20 mouse cellular contexts compared by ENCODE assay signal in the genomic region with DNA sequence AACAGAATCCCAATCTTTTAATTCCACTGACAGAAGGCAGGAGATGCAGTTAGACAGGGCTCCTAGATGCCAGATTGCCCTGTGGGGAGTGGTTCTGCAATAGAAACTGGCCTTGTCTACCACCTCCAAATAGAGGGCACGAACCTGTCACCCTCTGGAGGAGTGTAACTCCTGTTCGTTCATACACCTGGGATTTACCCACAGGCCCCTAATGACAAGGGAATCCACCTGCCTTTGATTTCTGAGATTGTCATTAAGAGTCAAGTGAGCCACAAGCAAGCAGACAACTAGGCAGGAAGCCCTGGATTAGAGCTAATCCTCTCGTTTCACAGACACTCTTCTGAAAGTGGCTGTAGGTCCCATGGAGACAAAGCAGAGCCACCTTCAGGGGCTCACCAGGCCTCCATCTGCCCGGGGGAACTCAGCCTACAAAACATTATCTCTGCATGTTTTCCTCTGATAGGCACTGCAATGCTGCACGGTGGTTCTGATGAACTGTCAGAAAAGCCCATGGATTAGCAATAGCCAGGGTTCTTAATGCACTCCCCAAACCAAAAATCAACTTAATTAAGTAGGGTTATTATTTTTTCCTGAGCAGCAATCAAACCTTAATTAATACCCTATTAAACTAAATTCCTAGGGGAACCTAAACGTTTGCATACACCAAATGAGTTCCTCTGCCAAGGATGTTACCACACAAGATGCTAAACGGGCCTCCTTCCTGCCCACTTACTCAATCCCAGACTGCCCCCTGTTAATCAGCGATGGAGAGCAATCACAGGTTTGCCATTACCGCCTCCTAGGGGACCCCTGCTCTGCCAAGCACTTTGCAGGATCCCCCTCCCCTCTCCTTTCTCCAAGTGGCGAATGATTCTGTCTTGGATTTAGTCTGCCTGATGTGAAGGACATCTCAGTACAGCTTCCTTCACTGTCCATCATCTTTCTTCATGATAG.
DNase-seq lines count a peak whose midpoint lies in the region; ATAC-seq lines count a peak whose summit lies in the region.
"Had no signal": no experiment of that assay in that cellular context is flagged by ENCODE, and none has a peak within 500 bp of the region (broad histone marks: within the 10 kb centered on the region; RNA-seq: fewer than 3 reads in every experiment).

No protein-coding gene starts in this region.

- H3K27me3 ChIP-seq in heart, embryonic 11.5 days (ENCODE audit: control insufficient read depth, insufficient read depth, low read length) = no peaks in the 10 kb centered on the region
- H3K27me3 ChIP-seq in heart, embryonic 10.5 days (ENCODE audit: insufficient read depth, poor library complexity, severe bottlenecking) = no peaks in the 10 kb centered on the region
- no peaks in the 10 kb centered on the region for H3K27me3 ChIP-seq in hindbrain, embryonic 15.5 days
- H3K27me3 ChIP-seq in hindbrain, embryonic 12.5 days = no peaks in the 10 kb centered on the region
- no peaks in the 10 kb centered on the region for H3K27me3 ChIP-seq in hindbrain, embryonic 16.5 days (replicated peaks; ENCODE audit: control insufficient read depth, insufficient read depth, low read length)
- H3K27me3 ChIP-seq in neural tube, embryonic 15.5 days (replicated peaks) = peaks cover 6% of the 10 kb centered on the region; the same call in 1 of the 2 replicates
- H3K27me3 ChIP-seq: embryonic facial prominence, embryonic 12.5 days; Patski had no signal

- no peak overlapping the region for H3K4me3 ChIP-seq in heart, embryonic 11.5 days (ENCODE audit: low read depth, low read length)
- no peak overlapping the region for H3K4me3 ChIP-seq in heart, embryonic 10.5 days
- H3K4me3 ChIP-seq in hindbrain, embryonic 15.5 days = no peak overlapping the region
- H3K4me3 ChIP-seq in hindbrain, embryonic 12.5 days = no peak overlapping the region
- no peak overlapping the region for H3K4me3 ChIP-seq in hindbrain, embryonic 16.5 days (ENCODE audit: low read length)
- H3K4me3 ChIP-seq in neural tube, embryonic 15.5 days (replicated peaks) = no peak overlapping the region
- H3K4me3 ChIP-seq: embryonic facial prominence, embryonic 12.5 days; megakaryocyte, embryonic 14.5 days had no signal

- peaks cover 19% of the 10 kb centered on the region for H3K4me1 ChIP-seq in heart, embryonic 11.5 days (ENCODE audit: control insufficient read depth, insufficient read depth, low read length)
- peaks cover 32% of the 10 kb centered on the region for H3K4me1 ChIP-seq in heart, embryonic 10.5 days
- H3K4me1 ChIP-seq in hindbrain, embryonic 15.5 days (replicated peaks) = peaks cover 18% of the 10 kb centered on the region
- H3K4me1 ChIP-seq in hindbrain, embryonic 12.5 days = peaks cover 11% of the 10 kb centered on the region
- H3K4me1 ChIP-seq in hindbrain, embryonic 16.5 days (ENCODE audit: control insufficient read depth, insufficient read depth, low read depth, low read length) = peaks cover 14% of the 10 kb centered on the region
- peaks cover 22% of the 10 kb centered on the region; the same call in 1 of the 2 replicates for H3K4me1 ChIP-seq in neural tube, embryonic 15.5 days
- H3K4me1 ChIP-seq: megakaryocyte, embryonic 14.5 days had no signal

- H3K4me2 ChIP-seq in heart, embryonic 11.5 days = peak overlapping the region; percentile 6; the same call in 1 of the 2 replicates
- no peak overlapping the region for H3K4me2 ChIP-seq in hindbrain, embryonic 15.5 days
- H3K4me2 ChIP-seq in hindbrain, embryonic 12.5 days (replicated peaks) = no peak overlapping the region
- no peak overlapping the region for H3K4me2 ChIP-seq in hindbrain, embryonic 16.5 days (ENCODE audit: low read length)
- no peak overlapping the region for H3K4me2 ChIP-seq in neural tube, embryonic 15.5 days
- H3K4me2 ChIP-seq: embryonic facial prominence, embryonic 12.5 days; liver, embryonic 11.5 days had no signal

- H3K36me3 ChIP-seq in heart, embryonic 11.5 days (ENCODE audit: control insufficient read depth, insufficient read depth, low read length) = no peaks in the 10 kb centered on the region
- H3K36me3 ChIP-seq in heart, embryonic 10.5 days = no peaks in the 10 kb centered on the region
- no peaks in the 10 kb centered on the region for H3K36me3 ChIP-seq in hindbrain, embryonic 15.5 days
- no peaks in the 10 kb centered on the region for H3K36me3 ChIP-seq in hindbrain, embryonic 12.5 days
- no peaks in the 10 kb centered on the region for H3K36me3 ChIP-seq in hindbrain, embryonic 16.5 days (ENCODE audit: control insufficient read depth, insufficient read depth, low read length)
- H3K36me3 ChIP-seq in neural tube, embryonic 15.5 days = no peaks in the 10 kb centered on the region
- H3K36me3 ChIP-seq: embryonic facial prominence, embryonic 12.5 days had no signal

- WGBS in heart, embryonic 11.5 days (ENCODE audit: insufficient replicate concordance) = 32% methylated on average over 10 of the region's 10 CpGs
- 26% methylated on average over 10 of the region's 10 CpGs for WGBS in heart, embryonic 10.5 days
- 35% methylated on average over 10 of the region's 10 CpGs for WGBS in hindbrain, embryonic 15.5 days
- 49% methylated on average over 10 of the region's 10 CpGs for WGBS in hindbrain, embryonic 12.5 days
- 32% methylated on average over 10 of the region's 10 CpGs for WGBS in hindbrain, embryonic 16.5 days
- 33% methylated on average over 10 of the region's 10 CpGs for WGBS in neural tube, embryonic 15.5 days

- DNase-seq in heart, embryonic 10.5 days (ENCODE audit: low spot score) = no peak
- no peak for DNase-seq in spleen, postnatal 14 days (ENCODE audit: low spot score in 2 of 2)
- DNase-seq in urinary bladder, postnatal 25 days (ENCODE audit: low spot score) = no peak
- DNase-seq: adrenal gland, postnatal 36 days; B cell, adult 2 months; cerebellum, postnatal 25 days; heart, postnatal 10 days; kidney, adult 11 months; kidney, postnatal 10 days; layer of hippocampus, adult 9-11 months; thymus, adult 18-20 months had no signal

- no peak overlapping the region for H3K27ac ChIP-seq in heart, embryonic 11.5 days (ENCODE audit: low read depth, low read length)
- H3K27ac ChIP-seq in heart, embryonic 10.5 days = no peak overlapping the region
- no peak overlapping the region for H3K27ac ChIP-seq in hindbrain, embryonic 15.5 days (replicated peaks)
- no peak overlapping the region for H3K27ac ChIP-seq in hindbrain, embryonic 12.5 days
- no peak overlapping the region for H3K27ac ChIP-seq in hindbrain, embryonic 16.5 days (ENCODE audit: low read depth, low read length)
- H3K27ac ChIP-seq in neural tube, embryonic 15.5 days (replicated peaks) = no peak overlapping the region
- H3K27ac ChIP-seq: embryonic facial prominence, embryonic 12.5 days had no signal

- H3K9ac ChIP-seq in heart, embryonic 11.5 days (ENCODE audit: low read depth, low read length) = no peak overlapping the region
- no peak overlapping the region for H3K9ac ChIP-seq in hindbrain, embryonic 15.5 days
- H3K9ac ChIP-seq in hindbrain, embryonic 12.5 days = no peak overlapping the region
- no peak overlapping the region for H3K9ac ChIP-seq in hindbrain, embryonic 16.5 days (ENCODE audit: low read depth, low read length)
- no peak overlapping the region for H3K9ac ChIP-seq in neural tube, embryonic 15.5 days (replicated peaks)
- H3K9ac ChIP-seq: embryonic facial prominence, embryonic 12.5 days had no signal

- ATAC-seq in heart, embryonic 11.5 days (replicated peaks; ENCODE audit: insufficient number of reproducible peaks, low FRiP score, low TSS enrichment) = no peak
- ATAC-seq in hindbrain, embryonic 15.5 days (ENCODE audit: low FRiP score, low read depth) = peak; percentile 52; the same call in 1 of the 2 replicates
- ATAC-seq in hindbrain, embryonic 12.5 days (ENCODE audit: low FRiP score) = no peak
- ATAC-seq in hindbrain, embryonic 16.5 days = peak; percentile 58
- peak; percentile 50; the same call in 1 of the 2 replicates for ATAC-seq in neural tube, embryonic 15.5 days (ENCODE audit: low FRiP score)
- ATAC-seq: Patski had no signal

- H3K9me3 ChIP-seq in heart, embryonic 11.5 days (replicated peaks; ENCODE audit: control insufficient read depth, low read length) = no peaks in the 10 kb centered on the region
- H3K9me3 ChIP-seq in heart, embryonic 10.5 days = no peaks in the 10 kb centered on the region
- no peaks in the 10 kb centered on the region for H3K9me3 ChIP-seq in hindbrain, embryonic 15.5 days
- no peaks in the 10 kb centered on the region for H3K9me3 ChIP-seq in hindbrain, embryonic 12.5 days (replicated peaks)
- H3K9me3 ChIP-seq in hindbrain, embryonic 16.5 days (ENCODE audit: control insufficient read depth, low read length) = no peaks in the 10 kb centered on the region
- no peaks in the 10 kb centered on the region for H3K9me3 ChIP-seq in neural tube, embryonic 15.5 days (replicated peaks)
- H3K9me3 ChIP-seq: embryonic facial prominence, embryonic 12.5 days; megakaryocyte, embryonic 14.5 days had no signal

Comparison
In these comparisons a context has a peak if more than half of its experiments do, and no peak if none do; other contexts are left out.
1. ATAC-seq: peak in hindbrain, embryonic 15.5 days (single experiment), hindbrain, embryonic 16.5 days (single experiment) and neural tube, embryonic 15.5 days (single experiment); none in heart, embryonic 11.5 days (single experiment) and hindbrain, embryonic 12.5 days (single experiment).